In the genomic region with DNA sequence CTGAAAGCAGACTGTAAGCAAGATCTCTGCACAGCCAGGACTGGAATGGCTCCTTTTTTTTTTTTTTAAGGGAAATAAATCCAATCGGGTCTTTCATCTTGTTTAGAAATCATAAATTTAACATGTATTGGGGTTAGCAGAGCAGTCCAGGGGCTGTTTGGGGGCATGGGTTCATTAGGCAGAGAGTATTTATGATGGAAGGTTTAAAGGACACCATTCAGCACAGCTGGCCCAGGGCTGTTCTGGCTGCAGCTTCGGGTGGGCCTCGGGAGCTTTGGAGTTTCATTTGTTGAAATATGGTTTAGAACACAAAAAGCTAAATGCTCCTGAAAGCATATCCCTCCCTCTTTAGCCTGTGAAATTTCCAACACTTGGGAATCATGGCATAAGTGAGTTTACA, we compare ENCODE assay signal across 25 mouse cellular contexts.
A peak's percentile ranks its signal among the peaks of the same experiment; 100 is the strongest.
DNase-seq lines count a peak whose midpoint lies in the region; ATAC-seq and TF ChIP-seq lines count a peak whose summit lies in the region.
"Had no signal": no experiment of that assay in that cellular context is flagged by ENCODE, and none has a peak within 500 bp of the region (broad histone marks: within the 10 kb centered on the region; RNA-seq: fewer than 3 reads in every experiment).

No protein-coding gene starts in this region.

- 14% methylated on average over 3 of the region's 3 CpGs for WGBS in kidney, embryonic 15.5 days
- WGBS in kidney, postnatal 0 days, result 19% methylated on average over 3 of the region's 3 CpGs

- H3K4me2 ChIP-seq in kidney, embryonic 15.5 days, result no peak overlapping the region
- no peak overlapping the region for H3K4me2 ChIP-seq in kidney, postnatal 0 days (ENCODE audit: low read length)
- H3K4me2 ChIP-seq: embryonic facial prominence, embryonic 12.5 days; forebrain, embryonic 13.5 days had no signal

- no peaks in the 10 kb centered on the region for H3K36me3 ChIP-seq in kidney, embryonic 15.5 days
- no peaks in the 10 kb centered on the region for H3K36me3 ChIP-seq in kidney, postnatal 0 days (ENCODE audit: insufficient read depth, low read length)
- H3K36me3 ChIP-seq: embryonic facial prominence, embryonic 10.5 days; embryonic facial prominence, embryonic 12.5 days; G1E had no signal

- H3K27ac ChIP-seq in kidney, embryonic 15.5 days, result no peak overlapping the region
- no peak overlapping the region for H3K27ac ChIP-seq in kidney, postnatal 0 days
- H3K27ac ChIP-seq: embryonic facial prominence, embryonic 10.5 days; embryonic facial prominence, embryonic 12.5 days; forebrain, embryonic 13.5 days had no signal

- H3K4me1 ChIP-seq in kidney, embryonic 15.5 days, result peaks cover 8% of the 10 kb centered on the region; the same call in 1 of the 2 replicates
- no peaks in the 10 kb centered on the region for H3K4me1 ChIP-seq in kidney, postnatal 0 days (replicated peaks; ENCODE audit: insufficient read depth, low read length)
- H3K4me1 ChIP-seq: embryonic facial prominence, embryonic 10.5 days; embryonic facial prominence, embryonic 12.5 days; forebrain, embryonic 13.5 days had no signal

- H3K27me3 ChIP-seq in kidney, embryonic 15.5 days, result peaks cover 45% of the 10 kb centered on the region; the same call in 1 of the 2 replicates
- H3K27me3 ChIP-seq in kidney, postnatal 0 days (ENCODE audit: insufficient read depth, low read length), result peaks cover 4% of the 10 kb centered on the region; the same call in 1 of the 2 replicates
- H3K27me3 ChIP-seq: CH12.LX; embryonic facial prominence, embryonic 12.5 days; forebrain, embryonic 13.5 days had no signal

- no peak overlapping the region for H3K4me3 ChIP-seq in kidney, embryonic 15.5 days (replicated peaks)
- no peak overlapping the region for H3K4me3 ChIP-seq in kidney, postnatal 0 days (replicated peaks; ENCODE audit: low read depth, low read length)
- H3K4me3 ChIP-seq: embryonic facial prominence, embryonic 10.5 days; embryonic facial prominence, embryonic 12.5 days; forebrain, embryonic 13.5 days had no signal

- H3K9ac ChIP-seq in kidney, embryonic 15.5 days, result no peak overlapping the region
- H3K9ac ChIP-seq in kidney, postnatal 0 days (ENCODE audit: low read depth, low read length), result no peak overlapping the region
- H3K9ac ChIP-seq: embryonic facial prominence, embryonic 12.5 days; forebrain, embryonic 13.5 days had no signal

- ATAC-seq in kidney, embryonic 15.5 days (replicated peaks; ENCODE audit: low FRiP score), result peak; percentile 87
- ATAC-seq in kidney, postnatal 0 days (replicated peaks; ENCODE audit: low FRiP score, low read depth), result peak; percentile 63; the same call in 1 of the 2 replicates
- ATAC-seq: activated CD4-positive, CD25-positive, alpha-beta regulatory T cell, adult 4 months; CD4-positive, CD25-positive, alpha-beta regulatory T cell, adult 4 months; forebrain, embryonic 13.5 days; Patski had no signal

- no peak for TF ChIP-seq CTCF in kidney, postnatal 0 days (IDR thresholded peaks at IDR 0.05; ENCODE audit: low read depth)

- DNase-seq in heart, adult 11 months, result peak; percentile 35
- DNase-seq in heart, adult 18-20 months, result no peak
- DNase-seq in kidney, adult 9 months, result no peak
- DNase-seq in kidney, postnatal 0 days (ENCODE audit: low spot score), result peak; percentile 84
- DNase-seq in kidney, postnatal 36 days, result no peak
- peak; percentile 39 for DNase-seq in kidney, postnatal 14 days
- DNase-seq in kidney, adult 18-20 months, result no peak
- DNase-seq: adrenal gland, adult 8-10 months; adrenal gland, postnatal 14 days; adrenal gland, postnatal 36 days; B cell, adult 2 months; cerebellum, adult 11-12 months; cerebellum, adult 2 months; cerebellum, adult 9-10 months; cerebellum, postnatal 10 days; cerebellum, postnatal 25 days had no signal

- no peaks in the 10 kb centered on the region for H3K9me3 ChIP-seq in kidney, embryonic 15.5 days (replicated peaks)
- no peaks in the 10 kb centered on the region for H3K9me3 ChIP-seq in kidney, postnatal 0 days (replicated peaks; ENCODE audit: low read length)
- H3K9me3 ChIP-seq: embryonic facial prominence, embryonic 10.5 days; embryonic facial prominence, embryonic 12.5 days; forebrain, embryonic 13.5 days; G1E had no signal

Comparison
In these comparisons a context has a peak if more than half of its experiments do, and no peak if none do; other contexts are left out.
1. DNase-seq: peak in heart, adult 11 months (single experiment), kidney, postnatal 0 days (single experiment) and kidney, postnatal 14 days (single experiment); none in heart, adult 18-20 months (0 of 2), kidney, adult 9 months (single experiment), kidney, postnatal 36 days (0 of 2) and kidney, adult 18-20 months (single experiment).